Mouse (Mus musculus): Measurements from ENCODE around the gene Repin1. TPM values are rescaled to one million over a fixed set of nuclear protein-coding genes. Genes with fewer than 3 reads are reported as not detected.

The Repin1 gene
- total and polyA plus RNA-seq, 3 experiments, result 27.7 to 33.2 (median 30.0) TPM

GRCm38 (mm10) chr6:48623460-48623859, 29.8 kb downstream of the Repin1 start:
- Histone ChIP-seq H3K4me1 (ENCODE audit: control insufficient read depth, insufficient read depth, low read length) (no peaks in the 10 kb centered on the region), H3K27ac (no peak overlapping the region), H3K27me3 (ENCODE audit: control insufficient read depth, insufficient read depth, low read length) (no peaks in the 10 kb centered on the region), H3K79me2 (replicated peaks; ENCODE audit: control insufficient read depth, insufficient read depth, low read length) (no peaks in the 10 kb centered on the region), H3K36me3 (ENCODE audit: control insufficient read depth, insufficient read depth, low read length) (no peaks in the 10 kb centered on the region), H3K4me3 (no peak overlapping the region), H3K9ac (ENCODE audit: low read depth, low read length) (no peak overlapping the region)
- TF ChIP-seq POLR2A (IDR thresholded peaks at IDR 0.05; ENCODE audit: insufficient read depth, low read depth, low read length) (no peak), EP300 (IDR thresholded peaks at IDR 0.05; ENCODE audit: insufficient read depth, low read depth, low read length) (no peak), CTCF (IDR thresholded peaks at IDR 0.05) (no peak)
- DNase-seq, result no peak
- WGBS, result 52% methylated on average over 1 of the region's 1 CpGs
- intact Hi-C loops (cut with DNase I), result no loop called here

GRCm38 (mm10) chr6:48626464-48626863, 32.8 kb downstream of the Repin1 start, which contains the start of gene AI854703:
TSS of gene AI854703 (plus strand) at chr6:48626764.
- intact Hi-C loops (cut with DNase I), result no loop called here
- TF ChIP-seq POLR2A (IDR thresholded peaks at IDR 0.05; ENCODE audit: insufficient read depth, low read depth, low read length) (no peak), EP300 (IDR thresholded peaks at IDR 0.05; ENCODE audit: insufficient read depth, low read depth, low read length) (no peak), CTCF (IDR thresholded peaks at IDR 0.05) (no peak)
- H3K27me3 ChIP-seq (ENCODE audit: control insufficient read depth, insufficient read depth, low read length), result no peaks in the 10 kb centered on the region
- no peak for DNase-seq
- H3K9ac ChIP-seq (ENCODE audit: low read depth, low read length), result peak within 1 kb of the TSS; percentile 43
- no peaks in the 10 kb centered on the region for H3K79me2 ChIP-seq (replicated peaks; ENCODE audit: control insufficient read depth, insufficient read depth, low read length)
- peak within 1 kb of the TSS; percentile 44 for H3K4me3 ChIP-seq
- no peak within 1 kb of the TSS for H3K27ac ChIP-seq
- H3K36me3 ChIP-seq (ENCODE audit: control insufficient read depth, insufficient read depth, low read length), result no peaks in the 10 kb centered on the region
- 51% methylated on average over 8 of the region's 8 CpGs for WGBS
- no peaks in the 10 kb centered on the region for H3K4me1 ChIP-seq (ENCODE audit: control insufficient read depth, insufficient read depth, low read length)

- Histone ChIP-seq H3K27ac (no peak overlapping the region), H3K36me3 (ENCODE audit: control insufficient read depth, insufficient read depth, low read length) (no peaks in the 10 kb centered on the region), H3K79me2 (replicated peaks; ENCODE audit: control insufficient read depth, insufficient read depth, low read length) (no peaks in the 10 kb centered on the region), H3K27me3 (ENCODE audit: control insufficient read depth, insufficient read depth, low read length) (no peaks in the 10 kb centered on the region), H3K4me3 (peak overlapping the region; percentile 44), H3K4me1 (ENCODE audit: control insufficient read depth, insufficient read depth, low read length) (no peaks in the 10 kb centered on the region), H3K9ac (ENCODE audit: low read depth, low read length) (peak overlapping the region; percentile 43)
- peak; percentile 59 to 67 for DNase-seq
- no peak for TF ChIP-seq POLR2A (IDR thresholded peaks at IDR 0.05; ENCODE audit: insufficient read depth, low read depth, low read length)
- peak; percentile 29 for TF ChIP-seq CTCF (IDR thresholded peaks at IDR 0.05)
- intact Hi-C loops (cut with DNase I), result no loop called here
- 1% methylated on average over 32 of the region's 32 CpGs for WGBS
Measured at GRCm38 (mm10) chr6:48626984-48627383, 33.3 kb downstream of the Repin1 start.

GRCm38 (mm10) chr6:48627511-48627924, 33.8 kb downstream of the Repin1 start:
- peak in 1 of 2 experiments; percentile 22 for DNase-seq
- peak overlapping the region; percentile 44 for H3K4me3 ChIP-seq
- intact Hi-C loops (cut with DNase I), result no loop called here

GRCm38 (mm10) chr6:48628377-48628776, 34.7 kb downstream of the Repin1 start:
- H3K4me1 ChIP-seq (ENCODE audit: control insufficient read depth, insufficient read depth, low read length), result no peaks in the 10 kb centered on the region
- TF ChIP-seq CTCF (IDR thresholded peaks at IDR 0.05) (no peak), POLR2A (IDR thresholded peaks at IDR 0.05; ENCODE audit: insufficient read depth, low read depth, low read length) (no peak), EP300 (IDR thresholded peaks at IDR 0.05; ENCODE audit: insufficient read depth, low read depth, low read length) (no peak)
- no peaks in the 10 kb centered on the region for H3K27me3 ChIP-seq (ENCODE audit: control insufficient read depth, insufficient read depth, low read length)
- peak in 1 of 2 experiments; percentile 11 for DNase-seq
- H3K79me2 ChIP-seq (replicated peaks; ENCODE audit: control insufficient read depth, insufficient read depth, low read length), result no peaks in the 10 kb centered on the region
- no peaks in the 10 kb centered on the region for H3K36me3 ChIP-seq (ENCODE audit: control insufficient read depth, insufficient read depth, low read length)
- H3K27ac ChIP-seq, result no peak overlapping the region
- H3K4me3 ChIP-seq, result no peak overlapping the region
- no peak overlapping the region for H3K9ac ChIP-seq (ENCODE audit: low read depth, low read length)
- 70% methylated on average over 3 of the region's 3 CpGs for WGBS
- intact Hi-C loops (cut with DNase I), result no loop called here

More at GRCm38 (mm10) chr6:48627511-48627924, 33.8 kb downstream of the Repin1 start:
- Histone ChIP-seq H3K9ac (ENCODE audit: low read depth, low read length) (peak overlapping the region; percentile 43), H3K79me2 (replicated peaks; ENCODE audit: control insufficient read depth, insufficient read depth, low read length) (no peaks in the 10 kb centered on the region), H3K36me3 (ENCODE audit: control insufficient read depth, insufficient read depth, low read length) (no peaks in the 10 kb centered on the region), H3K4me1 (ENCODE audit: control insufficient read depth, insufficient read depth, low read length) (no peaks in the 10 kb centered on the region), H3K27ac (no peak overlapping the region), H3K27me3 (ENCODE audit: control insufficient read depth, insufficient read depth, low read length) (no peaks in the 10 kb centered on the region)
- WGBS, result 25% methylated on average over 7 of the region's 7 CpGs
- no peak for TF ChIP-seq EP300 (IDR thresholded peaks at IDR 0.05; ENCODE audit: insufficient read depth, low read depth, low read length)
- TF ChIP-seq CTCF (IDR thresholded peaks at IDR 0.05), result no peak
- no peak for TF ChIP-seq POLR2A (IDR thresholded peaks at IDR 0.05; ENCODE audit: insufficient read depth, low read depth, low read length)

- TF ChIP-seq POLR2A (IDR thresholded peaks at IDR 0.05; ENCODE audit: insufficient read depth, low read depth, low read length) (no peak), CTCF (IDR thresholded peaks at IDR 0.05) (no peak), EP300 (IDR thresholded peaks at IDR 0.05; ENCODE audit: insufficient read depth, low read depth, low read length) (no peak)
- H3K79me2 ChIP-seq (replicated peaks; ENCODE audit: control insufficient read depth, insufficient read depth, low read length), result no peaks in the 10 kb centered on the region
- peak; percentile 21 to 33 for DNase-seq
- no peaks in the 10 kb centered on the region for H3K4me1 ChIP-seq (ENCODE audit: control insufficient read depth, insufficient read depth, low read length)
- H3K9ac ChIP-seq (ENCODE audit: low read depth, low read length), result peak overlapping the region; percentile 56
- intact Hi-C loops (cut with DNase I), result no loop called here
- H3K27me3 ChIP-seq (ENCODE audit: control insufficient read depth, insufficient read depth, low read length), result no peaks in the 10 kb centered on the region
- H3K4me3 ChIP-seq, result peak overlapping the region; percentile 44
- H3K36me3 ChIP-seq (ENCODE audit: control insufficient read depth, insufficient read depth, low read length), result no peaks in the 10 kb centered on the region
- no peak overlapping the region for H3K27ac ChIP-seq
- 9% methylated on average over 54 of the region's 54 CpGs for WGBS
Measured at GRCm38 (mm10) chr6:48628808-48629660, 35.4 kb downstream of the Repin1 start.
